Mouse (Mus musculus) myocyte (in vitro differentiated cells): ENCODE results near the gene Commd1.

Source experiments
- E2F4 ChIP-seq: IDR thresholded peaks from one replicate; pipeline ENCODE4 v1.6.1; 2011; ENCODE audit warnings: mild to moderate bottlenecking, control low read depth, moderate library complexity; ENCODE audit not compliant: insufficient read depth
- MAX ChIP-seq: IDR thresholded peaks from one replicate; pipeline ENCODE4 v1.6.1; 2011; ENCODE audit warnings: low read depth, mild to moderate bottlenecking, control low read depth
- MYOD1 ChIP-seq, 3 experiments: IDR thresholded peaks; one replicate each; pipeline ENCODE4 v1.6.1; 2011; ENCODE audit warnings: control low read depth in 2 of 3, low read depth in 2 of 3, mild to moderate bottlenecking in 2 of 3, moderate library complexity in 1 of 3; ENCODE audit not compliant: insufficient read length in 2 of 3, control insufficient read depth in 1 of 3
- MYOG ChIP-seq, 3 experiments: IDR thresholded peaks; one replicate each; pipeline ENCODE4 v1.6.1; 2011; ENCODE audit warnings: control low read depth in 2 of 3, low read depth in 2 of 3, mild to moderate bottlenecking in 2 of 3; ENCODE audit not compliant: insufficient read length in 2 of 3, control insufficient read depth in 1 of 3, insufficient read depth in 1 of 3
- POLR2A ChIP-seq: IDR thresholded peaks from one replicate; pipeline ENCODE4 v1.6.1; 2011; ENCODE audit warnings: low read depth, mild to moderate bottlenecking, control low read depth, moderate library complexity; ENCODE audit not compliant: insufficient read length
- POLR2AphosphoS2 ChIP-seq: IDR thresholded peaks from one replicate; pipeline ENCODE4 v1.6.1; 2011; ENCODE audit warnings: low read depth, control low read depth; ENCODE audit not compliant: insufficient read length
- TCF12 ChIP-seq: IDR thresholded peaks from one replicate; pipeline ENCODE4 v1.6.1; 2011; ENCODE audit warnings: mild to moderate bottlenecking, control low read depth; ENCODE audit not compliant: poor library complexity, insufficient read depth, severe bottlenecking

GRCm38 (mm10) chr11:22886991-22887390 is 95.2 kb downstream of the Commd1 start:
- TF ChIP-seq MYOD1 (IDR thresholded peaks at IDR 0.05; ENCODE audit: control insufficient read depth in 1 of 3, insufficient read length in 2 of 3, low read depth in 2 of 3) (no peak), POLR2AphosphoS2 (no peak), E2F4 (no peak), TCF12 (no peak), POLR2A (no peak), MAX (no peak), MYOG (IDR thresholded peaks at IDR 0.05; ENCODE audit: control insufficient read depth in 1 of 3, insufficient read depth in 1 of 3, insufficient read length in 2 of 3, low read depth in 2 of 3) (no peak)
